Mouse (Mus musculus): ENCODE data around the gene Sbp. TPM values are rescaled to one million over a fixed set of nuclear protein-coding genes. Genes with fewer than 3 reads are reported as not detected.
"Not testable (repeated sequence)": the region's sequence is repeated elsewhere in the genome, so short reads cannot be mapped to it uniquely, and the experiment has no call there.

Sbp gene
- total RNA-seq (2017) = not detected in 3 replicates

DNA sequence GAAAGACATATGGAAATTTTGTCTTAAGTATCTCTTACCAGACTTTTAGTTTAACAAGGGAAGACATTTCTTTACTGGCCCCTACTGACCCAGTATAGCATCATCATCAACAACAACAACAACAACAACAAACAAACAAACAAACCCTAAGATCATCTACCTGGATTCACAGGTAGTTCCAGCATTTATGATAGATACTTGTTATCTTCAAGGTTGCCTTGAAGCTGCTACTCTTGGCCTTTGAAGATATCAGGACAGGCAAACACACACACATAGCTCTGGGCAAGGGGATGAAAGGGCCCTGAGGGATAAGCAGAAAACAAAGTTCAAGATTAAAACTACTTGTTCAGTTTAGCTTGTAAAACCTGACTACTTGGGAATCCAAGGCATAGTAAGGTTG, at the start of gene Sbp:
Gene Sbp (plus strand): TSS at position 301 of the 400 bp plus-strand sequence.
- ATAC-seq (replicated peaks; ENCODE audit: insufficient number of reproducible peaks, low FRiP score, low TSS enrichment, poor library complexity, severe bottlenecking) = no peak

DNA sequence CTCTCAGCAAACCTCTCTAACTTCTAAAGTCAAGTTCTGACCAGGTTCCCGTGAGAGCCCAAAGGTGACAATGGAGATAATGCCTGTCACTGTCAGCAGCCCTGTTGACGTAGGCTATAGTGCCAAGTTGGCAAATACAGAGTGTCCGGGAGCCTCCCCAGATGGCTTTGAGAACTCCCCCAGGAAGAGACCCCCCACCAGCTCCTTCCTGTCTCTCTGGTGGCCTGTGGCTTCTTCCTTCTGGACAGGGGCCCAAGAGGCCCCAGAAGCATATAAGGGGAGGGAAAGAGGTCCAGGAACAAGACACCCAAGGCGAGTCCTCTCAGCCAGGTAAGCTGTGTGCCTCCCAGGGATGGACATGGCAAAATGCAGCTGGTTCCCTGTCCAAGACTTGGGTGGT, 24.3 kb upstream of the Sbp start, which contains the start of gene Dcpp3:
Gene Dcpp3 (plus strand): TSS at position 301 of the 400 bp plus-strand sequence.
- not testable (repeated sequence) for ATAC-seq (replicated peaks; ENCODE audit: insufficient number of reproducible peaks, low FRiP score, low TSS enrichment, poor library complexity, severe bottlenecking)

- peak; percentile 94 for ATAC-seq (replicated peaks; ENCODE audit: insufficient number of reproducible peaks, low FRiP score, low TSS enrichment, poor library complexity, severe bottlenecking)
These were observed 16.9 kb upstream of the Sbp start for GRCm38 (mm10) chr17:23924531-23925007.

- peak; percentile 55 for ATAC-seq (replicated peaks; ENCODE audit: insufficient number of reproducible peaks, low FRiP score, low TSS enrichment, poor library complexity, severe bottlenecking)
These were observed 16.4 kb upstream of the Sbp start for GRCm38 (mm10) chr17:23925090-23925493.

- ATAC-seq (replicated peaks; ENCODE audit: insufficient number of reproducible peaks, low FRiP score, low TSS enrichment, poor library complexity, severe bottlenecking) = no peak
These were observed 10.3 kb upstream of the Sbp start for GRCm38 (mm10) chr17:23931157-23931556.

- ATAC-seq (replicated peaks; ENCODE audit: insufficient number of reproducible peaks, low FRiP score, low TSS enrichment, poor library complexity, severe bottlenecking) = not testable (repeated sequence)
These were observed 6.0 kb downstream of the Sbp start for GRCm38 (mm10) chr17:23947486-23947885.

- ATAC-seq (replicated peaks; ENCODE audit: insufficient number of reproducible peaks, low FRiP score, low TSS enrichment, poor library complexity, severe bottlenecking) = no peak
These were observed 7.6 kb downstream of the Sbp start for GRCm38 (mm10) chr17:23949068-23949467.

- ATAC-seq (replicated peaks; ENCODE audit: insufficient number of reproducible peaks, low FRiP score, low TSS enrichment, poor library complexity, severe bottlenecking) = not testable (repeated sequence)
These were observed 9.4 kb downstream of the Sbp start for GRCm38 (mm10) chr17:23950828-23951227.

DNA sequence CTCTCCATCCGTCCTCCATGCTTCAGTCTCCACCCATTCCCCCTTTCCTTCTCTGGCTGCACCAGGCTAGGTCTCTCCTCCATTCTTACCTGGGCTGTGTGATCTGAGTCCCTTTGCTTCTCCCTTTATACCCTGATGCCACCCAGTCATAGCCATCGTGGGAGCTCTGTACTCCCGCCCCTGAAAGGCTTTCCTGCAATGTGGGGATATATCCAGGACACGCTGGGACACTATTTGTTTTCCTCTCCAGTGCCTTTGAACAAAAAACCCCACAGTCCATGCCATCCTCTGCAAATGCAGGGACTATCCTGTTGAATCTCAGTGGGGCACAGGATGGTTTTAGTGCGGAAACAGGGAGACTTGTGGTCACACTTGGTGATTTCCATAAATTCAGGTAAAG, 13.7 kb downstream of the Sbp start, which contains the start of gene Sbpl:
Gene Sbpl (minus strand): TSS at position 101 of the 400 bp plus-strand sequence.
- ATAC-seq (replicated peaks; ENCODE audit: insufficient number of reproducible peaks, low FRiP score, low TSS enrichment, poor library complexity, severe bottlenecking) = no peak

DNA sequence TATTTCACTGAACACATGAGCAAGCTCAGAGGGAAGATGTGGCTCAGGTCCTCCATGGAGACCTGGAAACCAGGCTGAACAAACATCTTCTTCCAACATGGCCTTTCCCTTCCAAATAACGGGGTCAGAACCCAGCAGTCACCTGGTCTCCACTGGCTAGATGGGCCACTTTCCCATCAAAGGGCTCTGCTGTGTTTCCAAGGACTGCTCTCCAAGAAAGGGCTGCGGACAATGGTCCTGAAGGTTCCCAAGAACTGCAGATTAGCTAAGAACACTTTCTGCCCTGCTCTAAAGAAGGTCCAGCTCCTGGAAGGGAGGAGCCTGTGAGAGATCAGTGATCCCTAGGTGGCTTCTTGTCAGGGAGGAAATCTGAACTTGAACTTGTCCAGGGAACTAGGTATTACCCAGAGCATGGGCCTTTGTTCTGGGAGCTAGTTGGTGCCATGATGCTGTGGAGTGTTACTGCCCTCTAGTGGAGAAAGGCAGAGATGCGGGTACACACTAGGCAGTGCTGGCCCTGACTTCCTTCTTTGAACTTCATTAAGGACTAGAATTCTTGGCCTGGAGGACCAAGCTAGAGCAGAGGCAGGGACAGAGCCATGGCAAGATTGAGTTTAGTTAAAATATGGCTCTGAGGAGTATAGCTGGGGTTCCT, 18.7 kb downstream of the Sbp start:
- ATAC-seq (replicated peaks; ENCODE audit: insufficient number of reproducible peaks, low FRiP score, low TSS enrichment, poor library complexity, severe bottlenecking) = peak; percentile 86

- no peak for ATAC-seq (replicated peaks; ENCODE audit: insufficient number of reproducible peaks, low FRiP score, low TSS enrichment, poor library complexity, severe bottlenecking)
These were observed 20.2 kb downstream of the Sbp start for GRCm38 (mm10) chr17:23961573-23962122.

GRCm38 (mm10) chr17:23965805-23966425, 24.4 kb downstream of the Sbp start:
- no peak for ATAC-seq (replicated peaks; ENCODE audit: insufficient number of reproducible peaks, low FRiP score, low TSS enrichment, poor library complexity, severe bottlenecking)

DNA sequence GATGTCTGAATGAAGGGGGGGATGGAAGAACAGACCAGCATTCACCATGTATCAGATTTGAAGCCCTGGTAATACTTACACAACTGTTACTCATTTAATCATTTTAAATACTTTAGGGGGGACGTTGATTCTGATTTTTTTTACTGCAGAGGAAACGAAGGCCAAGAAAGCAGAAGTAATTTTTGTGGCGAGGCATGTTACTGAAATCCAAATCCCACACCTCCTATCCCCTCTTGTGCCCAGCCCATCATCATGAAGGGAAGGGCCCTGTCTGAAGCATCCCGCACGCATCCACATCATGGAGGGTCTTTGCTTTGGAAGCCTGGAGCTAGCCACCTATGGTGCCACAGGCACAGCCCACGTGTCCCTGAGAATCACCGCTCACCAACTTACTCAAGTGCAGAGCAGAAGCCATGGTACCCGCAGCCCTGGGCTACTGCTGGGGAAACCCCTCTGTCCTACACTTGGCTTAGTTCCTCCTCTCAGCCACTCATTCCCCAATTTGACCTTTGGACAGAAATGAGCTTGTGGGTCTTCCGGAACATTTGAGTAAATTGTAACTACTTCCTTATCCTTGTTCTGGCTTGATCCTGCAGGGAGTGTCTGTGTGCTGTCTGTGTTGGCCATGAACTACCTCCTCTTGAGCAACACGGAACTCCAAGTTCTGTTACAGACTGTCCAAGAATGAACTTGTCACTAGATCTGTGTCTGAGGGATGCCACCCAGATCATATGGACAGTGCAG, 25.4 kb downstream of the Sbp start:
- peak; percentile 89 for ATAC-seq (replicated peaks; ENCODE audit: insufficient number of reproducible peaks, low FRiP score, low TSS enrichment, poor library complexity, severe bottlenecking)

- ATAC-seq (replicated peaks; ENCODE audit: insufficient number of reproducible peaks, low FRiP score, low TSS enrichment, poor library complexity, severe bottlenecking) = no peak
These were observed 27.3 kb downstream of the Sbp start for GRCm38 (mm10) chr17:23968780-23969179.

DNA sequence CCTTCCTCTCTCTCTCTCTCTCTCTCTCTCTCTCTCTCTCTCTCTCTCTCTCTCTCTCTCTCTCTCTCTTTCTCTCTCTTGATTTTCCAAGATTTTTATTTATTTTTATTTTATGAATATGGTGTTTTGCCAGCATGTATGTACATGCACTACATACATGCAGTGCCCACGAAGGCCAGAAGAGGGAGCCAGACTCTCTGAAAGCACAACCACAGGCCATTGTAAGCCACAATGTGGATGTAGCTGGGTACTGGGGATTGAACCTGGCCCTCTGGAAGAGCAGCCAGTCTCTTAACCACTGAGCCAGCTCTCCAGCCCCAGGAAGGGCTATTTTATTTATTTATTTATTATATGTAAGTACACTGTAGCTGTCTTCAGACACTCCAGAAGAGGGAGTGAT, 27.8 kb downstream of the Sbp start:
- peak; percentile 51 for ATAC-seq (replicated peaks; ENCODE audit: insufficient number of reproducible peaks, low FRiP score, low TSS enrichment, poor library complexity, severe bottlenecking)

GRCm38 (mm10) chr17:23971315-23971714, 29.8 kb downstream of the Sbp start:
- ATAC-seq (replicated peaks; ENCODE audit: insufficient number of reproducible peaks, low FRiP score, low TSS enrichment, poor library complexity, severe bottlenecking) = no peak

GRCm38 (mm10) chr17:23976665-23977064, 35.2 kb downstream of the Sbp start:
- no peak for ATAC-seq (replicated peaks; ENCODE audit: insufficient number of reproducible peaks, low FRiP score, low TSS enrichment, poor library complexity, severe bottlenecking)

DNA sequence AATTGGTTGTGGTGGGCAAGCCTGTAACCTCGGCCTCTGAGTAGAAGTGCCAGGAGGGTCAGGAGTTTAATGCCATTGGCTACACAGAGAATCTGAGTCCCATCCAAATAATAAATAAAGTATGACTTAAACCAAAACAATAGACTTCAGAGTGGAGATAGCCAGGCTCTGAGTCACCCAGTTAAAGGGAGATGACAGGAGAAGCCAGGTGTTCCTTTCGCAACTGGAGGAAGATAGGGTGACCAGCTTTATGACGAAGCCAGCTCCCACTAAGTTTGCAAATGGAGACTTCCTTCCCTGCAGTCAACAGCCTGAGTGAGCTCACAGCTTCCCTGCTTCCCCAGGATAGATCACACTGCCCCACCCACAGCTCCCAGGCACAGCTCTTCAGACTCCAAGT, 38.0 kb downstream of the Sbp start:
- no peak for ATAC-seq (replicated peaks; ENCODE audit: insufficient number of reproducible peaks, low FRiP score, low TSS enrichment, poor library complexity, severe bottlenecking)

DNA sequence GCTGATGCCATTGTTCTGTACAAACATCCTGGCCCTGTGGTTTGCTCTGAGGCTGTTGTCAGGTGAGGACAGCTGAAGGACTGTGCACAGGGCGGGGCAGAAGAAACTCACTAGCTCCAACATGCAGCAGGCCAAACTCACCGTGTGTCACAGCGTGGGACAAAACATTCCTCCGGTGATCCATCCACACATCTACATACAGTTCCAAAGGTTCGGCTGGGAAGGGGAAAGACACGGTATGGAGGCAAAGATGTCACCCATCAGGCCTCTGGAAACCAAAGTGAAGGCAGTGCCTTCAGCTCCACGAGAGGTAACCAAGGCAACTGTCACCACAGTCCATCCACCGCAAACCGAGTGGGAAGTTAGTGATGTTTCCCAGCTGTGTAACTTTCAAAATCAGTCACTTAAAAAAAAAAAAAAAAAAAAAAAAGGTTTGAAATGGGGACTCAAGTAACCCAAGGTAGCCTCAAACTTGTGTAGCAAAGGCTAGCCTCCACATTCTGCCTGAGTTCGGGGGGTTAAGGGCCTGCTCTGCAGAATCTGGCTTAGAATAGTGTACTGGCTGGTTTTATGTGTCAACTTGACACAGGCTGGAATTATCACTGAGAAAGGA, 38.9 kb downstream of the Sbp start, which contains the start of gene Prss30:
Gene Prss30 (minus strand): TSS at position 270 of the 613 bp plus-strand sequence.
- ATAC-seq (replicated peaks; ENCODE audit: insufficient number of reproducible peaks, low FRiP score, low TSS enrichment, poor library complexity, severe bottlenecking) = peak; percentile 64
